Mouse (Mus musculus): ENCODE measurements around the gene Gse1. TPM values are rescaled to one million over a fixed set of nuclear protein-coding genes. Genes with fewer than 3 reads are reported as not detected.

Gse1 gene
- polyA plus RNA-seq, 1 experiment = 70.4 TPM

DNA sequence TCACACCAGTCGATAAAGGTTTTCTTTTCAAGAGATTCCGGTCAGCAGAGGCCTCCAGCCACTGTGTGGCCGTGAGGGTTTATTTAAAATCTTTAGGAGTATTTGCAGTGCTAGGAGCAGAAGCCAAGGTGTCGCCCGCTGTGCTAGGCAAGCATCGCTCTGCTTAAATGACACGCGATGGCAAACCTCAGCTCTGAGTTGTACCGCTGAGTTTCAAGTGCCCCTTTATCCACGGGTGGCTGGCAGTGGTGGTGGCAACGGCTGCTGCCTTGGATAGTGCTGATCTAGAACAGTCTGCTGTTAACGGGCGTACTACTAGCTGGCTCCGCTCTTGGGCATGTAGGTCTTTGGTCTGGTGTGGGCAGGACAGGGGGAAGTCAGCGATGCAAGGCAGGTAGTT, 62.4 kb downstream of the Gse1 start:
- peak; percentile 70 for DNase-seq (ENCODE audit: low read depth)
- no peak for TF ChIP-seq POLR2A (IDR thresholded peaks at IDR 0.05; ENCODE audit: borderline replicate concordance, extremely low read depth, insufficient read depth, insufficient read length, poor library complexity, severe bottlenecking)
- no peak for TF ChIP-seq CTCF (IDR thresholded peaks at IDR 0.05; ENCODE audit: borderline replicate concordance, extremely low read depth, insufficient read depth, insufficient read length)

DNA sequence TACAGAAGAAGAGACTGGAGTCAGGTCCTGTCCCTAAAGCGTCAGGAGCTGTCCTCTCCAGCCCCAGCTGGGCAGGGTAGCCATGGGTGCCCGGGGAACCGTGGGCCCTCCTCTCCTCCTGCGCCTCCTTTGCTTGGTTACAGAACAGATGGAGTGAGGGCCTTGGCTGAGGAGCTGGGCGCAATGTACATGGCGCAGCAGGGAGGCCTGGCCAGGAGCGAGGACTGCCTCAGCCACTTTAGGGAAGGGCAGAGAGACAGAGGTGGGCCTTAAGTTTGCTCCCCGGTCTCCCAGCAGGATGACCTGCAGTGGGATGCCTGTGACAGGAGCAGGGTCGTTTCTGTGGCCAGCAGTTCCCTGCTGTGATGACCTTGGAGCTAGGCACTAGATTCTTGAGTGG, 63.4 kb downstream of the Gse1 start:
- TF ChIP-seq CTCF (IDR thresholded peaks at IDR 0.05; ENCODE audit: borderline replicate concordance, extremely low read depth, insufficient read depth, insufficient read length) (no peak), POLR2A (IDR thresholded peaks at IDR 0.05; ENCODE audit: borderline replicate concordance, extremely low read depth, insufficient read depth, insufficient read length, poor library complexity, severe bottlenecking) (no peak)
- DNase-seq (ENCODE audit: low read depth) = no peak

DNA sequence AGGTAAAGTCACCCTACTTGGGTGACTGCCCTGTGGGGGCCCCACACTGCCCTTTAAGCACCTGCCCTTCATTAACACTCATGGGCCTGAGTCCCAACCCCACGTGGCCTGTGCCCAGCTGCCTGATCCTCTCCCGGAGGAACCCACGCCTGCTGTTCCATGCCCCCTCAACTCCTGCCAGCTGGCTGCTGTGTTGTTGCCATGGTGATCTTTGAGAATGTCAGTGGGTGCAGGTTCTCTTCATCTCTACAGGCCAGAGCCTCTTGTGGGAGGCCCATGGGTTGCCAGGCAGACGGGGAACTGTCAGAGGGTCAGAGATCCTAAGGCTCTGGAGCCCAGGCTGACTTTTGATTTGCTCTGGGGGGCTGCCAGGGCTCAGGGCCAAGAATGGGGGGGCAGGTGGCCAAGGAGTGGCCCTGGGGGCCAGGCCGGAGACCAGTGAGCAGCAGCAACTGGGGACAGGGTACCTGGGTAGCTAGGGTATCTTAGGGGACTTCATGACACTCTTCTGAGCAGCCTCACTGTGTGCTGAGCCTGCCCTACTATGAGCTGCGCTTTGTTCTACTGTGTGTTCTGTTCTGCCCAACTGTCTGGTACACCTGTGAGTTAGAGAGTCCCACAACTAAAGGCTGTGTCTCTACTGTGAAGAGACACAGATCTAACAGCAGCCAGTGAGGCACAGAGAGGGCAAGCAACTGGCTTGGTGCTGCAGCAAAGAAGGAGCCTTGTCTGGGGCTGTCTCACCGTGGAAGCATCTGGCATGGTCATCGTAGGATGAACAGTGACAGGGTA, 64.3 kb downstream of the Gse1 start:
- peak; percentile 92 for DNase-seq (ENCODE audit: low read depth)
- TF ChIP-seq POLR2A (IDR thresholded peaks at IDR 0.05; ENCODE audit: borderline replicate concordance, extremely low read depth, insufficient read depth, insufficient read length, poor library complexity, severe bottlenecking) = no peak
- TF ChIP-seq CTCF (IDR thresholded peaks at IDR 0.05; ENCODE audit: borderline replicate concordance, extremely low read depth, insufficient read depth, insufficient read length) = no peak

DNA sequence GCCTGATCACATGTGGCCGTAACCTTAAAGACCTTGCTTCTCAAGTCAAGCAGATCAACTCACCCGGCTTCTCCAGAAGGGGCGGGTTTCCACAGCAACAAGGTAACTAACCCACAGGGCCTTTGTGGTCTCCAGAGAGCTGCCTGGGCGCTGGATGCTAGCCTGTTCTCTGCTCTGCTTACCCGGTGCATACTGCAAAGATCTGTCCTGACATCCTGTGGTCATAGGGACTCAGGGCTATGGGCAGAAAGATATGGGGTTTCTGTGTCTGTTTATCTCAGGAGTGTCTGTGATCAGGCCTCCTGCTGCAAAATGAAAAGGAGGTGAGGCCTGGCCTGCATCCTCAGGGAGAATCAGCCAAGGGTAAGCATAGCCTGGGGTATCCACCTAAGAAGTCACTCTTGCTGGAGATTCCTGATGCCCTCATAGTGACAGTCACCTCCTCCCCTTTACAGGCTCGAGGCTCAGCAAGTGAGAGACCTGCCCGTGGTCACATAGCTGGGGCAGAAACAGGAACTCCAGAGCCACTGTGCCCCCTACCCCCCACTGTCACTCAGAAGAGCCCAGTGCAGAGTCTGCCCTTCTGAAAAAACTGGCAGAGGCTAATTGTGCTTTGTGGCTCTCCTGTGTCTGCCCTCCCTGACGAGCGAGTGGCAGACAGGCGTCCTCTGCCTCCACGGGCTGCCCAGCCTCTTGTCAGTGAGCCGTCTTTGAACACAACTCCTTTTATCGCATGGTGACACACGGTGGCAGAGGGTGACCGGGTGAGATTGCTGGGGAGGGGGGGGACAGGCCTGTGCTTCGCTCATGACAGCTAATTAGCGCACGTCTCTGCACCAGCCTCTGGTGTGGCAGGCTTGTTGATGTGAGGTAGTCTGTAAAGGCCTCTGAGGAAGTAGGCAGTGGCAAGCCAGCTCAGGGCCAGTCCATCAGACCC, 65.4 kb downstream of the Gse1 start:
- DNase-seq (ENCODE audit: low read depth) = peak; percentile 92

DNA sequence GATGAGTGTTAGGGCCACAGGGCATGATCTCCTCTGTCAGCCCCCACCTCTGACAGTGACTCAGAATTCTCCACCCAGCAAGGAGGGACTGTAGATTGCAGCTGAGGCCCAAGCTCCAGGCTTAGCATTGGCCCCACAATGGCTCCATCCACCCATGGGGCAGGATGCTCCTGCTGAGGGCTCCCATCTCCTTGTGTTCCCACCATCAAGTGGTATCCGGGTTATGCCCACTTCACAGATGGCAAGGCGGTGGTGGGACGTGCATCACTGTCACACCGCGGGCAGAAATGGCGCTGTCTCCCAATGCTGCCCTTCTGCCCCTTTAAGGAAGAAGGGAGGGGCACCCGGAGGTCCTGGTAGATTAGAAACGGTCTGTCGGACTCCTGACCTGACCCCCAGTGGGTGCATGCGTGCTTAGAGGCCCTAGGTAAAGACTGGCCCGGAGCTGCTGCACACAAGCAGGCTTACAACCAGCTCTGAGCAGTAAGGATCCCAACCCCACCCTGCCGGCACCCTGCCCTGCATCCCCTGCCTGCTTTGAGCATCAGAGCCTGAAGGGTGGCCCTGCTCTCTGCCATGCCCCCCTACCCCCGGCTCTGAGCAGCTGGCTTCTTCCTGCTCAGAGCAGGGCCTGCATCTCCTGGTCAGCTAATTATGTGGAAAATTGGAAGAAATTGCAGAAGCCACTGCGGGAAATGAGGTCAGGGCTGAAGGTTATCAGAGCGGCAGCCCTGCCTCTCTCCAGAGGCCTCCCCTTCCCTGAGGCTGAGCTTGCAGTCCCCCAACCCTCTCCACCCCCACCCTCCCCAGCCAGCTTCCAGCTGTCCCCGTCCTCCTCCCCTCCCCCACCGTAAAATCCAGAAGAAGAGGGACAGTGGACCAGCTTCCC, 67.0 kb downstream of the Gse1 start:
- DNase-seq (ENCODE audit: low read depth) = peak; percentile 85
- TF ChIP-seq POLR2A (IDR thresholded peaks at IDR 0.05; ENCODE audit: borderline replicate concordance, extremely low read depth, insufficient read depth, insufficient read length, poor library complexity, severe bottlenecking) (no peak), CTCF (IDR thresholded peaks at IDR 0.05; ENCODE audit: borderline replicate concordance, extremely low read depth, insufficient read depth, insufficient read length) (no peak)

More for the DNA sequence above, 65.4 kb downstream of the Gse1 start:
- TF ChIP-seq CTCF (IDR thresholded peaks at IDR 0.05; ENCODE audit: borderline replicate concordance, extremely low read depth, insufficient read depth, insufficient read length) = no peak
- TF ChIP-seq POLR2A (IDR thresholded peaks at IDR 0.05; ENCODE audit: borderline replicate concordance, extremely low read depth, insufficient read depth, insufficient read length, poor library complexity, severe bottlenecking) = no peak

DNA sequence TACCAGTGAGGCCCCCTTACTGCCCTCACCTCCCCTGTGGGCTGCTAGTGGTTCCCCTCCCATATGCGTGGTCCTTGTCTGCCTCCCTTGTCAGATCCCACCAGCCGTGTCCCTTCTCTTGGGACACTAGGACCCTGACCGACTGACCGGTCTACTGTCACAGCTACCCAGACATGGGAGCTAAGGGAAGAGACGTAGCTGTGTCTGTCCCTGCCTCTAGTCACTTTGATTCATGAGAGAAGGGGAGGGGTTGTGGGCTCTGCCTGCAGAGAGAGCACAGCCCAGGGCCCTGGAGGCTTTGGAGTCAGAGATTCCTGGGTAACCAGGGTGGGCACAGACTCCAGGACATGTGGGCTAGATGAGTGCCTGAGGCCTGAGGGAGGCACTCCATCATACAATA, 68.7 kb downstream of the Gse1 start:
- DNase-seq (ENCODE audit: low read depth) = no peak
- TF ChIP-seq POLR2A (IDR thresholded peaks at IDR 0.05; ENCODE audit: borderline replicate concordance, extremely low read depth, insufficient read depth, insufficient read length, poor library complexity, severe bottlenecking) (no peak), CTCF (IDR thresholded peaks at IDR 0.05; ENCODE audit: borderline replicate concordance, extremely low read depth, insufficient read depth, insufficient read length) (no peak)

DNA sequence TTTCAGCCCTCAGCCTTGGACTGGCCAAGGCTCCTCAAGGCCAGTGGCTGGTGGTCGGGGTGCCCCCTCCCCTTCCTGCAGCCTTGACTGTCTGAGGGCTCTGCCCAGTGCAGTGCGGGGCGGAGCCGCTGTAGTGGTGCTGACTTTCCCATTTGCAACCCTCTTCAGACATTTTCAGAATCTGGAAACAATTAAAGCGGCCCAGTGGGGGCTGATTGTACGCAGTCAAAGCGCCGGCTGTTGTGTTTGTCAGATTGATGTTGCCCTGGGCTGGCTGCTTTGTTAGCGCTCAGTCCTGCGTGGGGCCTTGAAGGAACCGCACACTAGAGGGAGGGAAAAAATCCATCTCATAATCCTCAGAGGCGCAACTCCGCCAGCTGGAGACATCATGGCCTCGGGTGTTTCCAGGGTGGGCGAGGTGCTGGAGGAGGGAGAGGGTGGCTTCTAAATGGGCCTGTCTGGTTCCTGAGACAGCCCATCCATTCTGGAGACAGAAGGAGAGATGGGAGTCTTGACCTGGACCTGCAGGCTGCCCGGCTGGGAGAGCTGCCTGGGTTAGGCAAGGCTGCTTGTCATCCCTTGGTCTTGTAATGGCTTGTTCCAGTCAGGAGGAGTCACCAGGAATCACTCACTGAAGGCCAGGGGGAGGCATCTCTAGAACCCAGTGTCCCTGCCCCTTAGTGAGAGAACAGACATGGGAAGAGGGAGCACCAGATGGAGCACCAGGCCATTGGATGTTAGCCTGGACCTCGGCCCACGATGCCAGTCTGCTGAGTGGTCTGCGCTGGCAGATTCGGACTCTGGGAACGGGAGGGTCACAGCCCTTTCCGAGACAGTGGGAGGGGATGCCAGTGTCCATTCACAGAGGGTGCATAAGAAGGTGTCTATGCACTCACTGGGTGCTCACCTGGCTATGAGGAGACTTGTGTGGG, 70.6 kb downstream of the Gse1 start:
- peak; percentile 89 for DNase-seq (ENCODE audit: low read depth)
- TF ChIP-seq CTCF (IDR thresholded peaks at IDR 0.05; ENCODE audit: borderline replicate concordance, extremely low read depth, insufficient read depth, insufficient read length) (no peak), POLR2A (IDR thresholded peaks at IDR 0.05; ENCODE audit: borderline replicate concordance, extremely low read depth, insufficient read depth, insufficient read length, poor library complexity, severe bottlenecking) (no peak)

DNA sequence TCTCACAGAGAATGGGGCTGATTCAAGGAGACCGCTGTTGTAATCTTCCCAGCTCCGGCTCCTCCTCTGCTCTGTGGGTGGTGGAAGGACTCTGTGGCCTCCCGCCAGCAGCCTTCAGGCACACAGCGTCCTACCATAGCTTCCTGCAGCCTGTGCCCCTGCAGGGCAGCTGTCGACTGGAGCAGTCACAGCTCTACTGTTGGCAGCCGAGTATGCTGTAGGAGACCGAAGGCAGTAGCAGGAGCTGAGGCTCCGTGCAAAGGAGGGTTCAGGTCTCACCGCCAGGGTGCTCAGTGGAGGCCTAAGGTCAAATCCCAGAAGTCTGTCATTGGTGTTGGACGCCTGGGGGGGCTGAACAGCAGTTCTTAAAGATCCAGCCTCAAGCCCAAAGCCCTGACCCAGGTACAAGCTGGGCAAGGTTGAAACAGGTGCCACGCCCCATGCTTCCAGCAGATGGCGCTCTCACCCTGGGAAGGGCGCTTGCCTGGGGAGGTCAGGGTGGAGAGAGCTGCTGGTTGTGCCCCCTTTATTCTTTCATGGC, 72.4 kb downstream of the Gse1 start:
- TF ChIP-seq CTCF (IDR thresholded peaks at IDR 0.05; ENCODE audit: borderline replicate concordance, extremely low read depth, insufficient read depth, insufficient read length) (peak; percentile 97), POLR2A (IDR thresholded peaks at IDR 0.05; ENCODE audit: borderline replicate concordance, extremely low read depth, insufficient read depth, insufficient read length, poor library complexity, severe bottlenecking) (no peak)
- DNase-seq (ENCODE audit: low read depth) = peak; percentile 85

DNA sequence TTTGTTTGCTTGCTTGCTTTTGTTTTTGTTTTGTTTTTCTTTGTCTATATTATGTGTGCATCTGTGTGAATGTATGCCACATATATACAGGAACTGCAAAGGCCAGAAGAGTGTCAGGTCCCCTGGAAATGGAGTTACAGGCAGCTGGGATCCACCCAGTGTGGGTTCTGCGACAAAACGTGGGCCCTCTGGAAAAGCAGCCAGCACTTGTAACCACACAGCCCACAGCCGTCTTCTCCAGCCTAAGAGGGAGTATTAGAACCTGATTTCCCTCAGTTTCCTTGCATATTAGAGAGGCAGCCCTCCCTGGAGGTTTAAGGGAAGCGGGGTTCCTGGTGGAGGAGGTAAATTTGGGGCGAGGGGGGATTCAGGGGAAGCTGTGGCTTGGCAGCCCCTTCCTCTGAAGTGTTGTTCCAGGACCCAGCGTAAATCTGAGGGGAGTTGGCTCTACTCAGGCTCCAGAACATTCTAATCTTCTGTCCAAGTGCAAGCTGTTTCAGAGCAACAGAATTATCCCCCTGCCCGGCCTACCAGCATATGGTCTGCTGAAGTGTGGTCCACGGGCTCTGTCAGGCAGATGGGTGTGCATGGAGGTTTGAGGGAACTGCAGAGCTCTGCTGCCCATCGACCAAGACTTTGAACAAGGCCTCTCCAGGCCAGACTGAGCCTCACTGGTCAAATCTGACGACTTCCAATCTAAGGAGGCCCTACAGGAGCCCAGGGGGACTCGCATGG, 74.9 kb downstream of the Gse1 start:
- no peak for TF ChIP-seq CTCF (IDR thresholded peaks at IDR 0.05; ENCODE audit: borderline replicate concordance, extremely low read depth, insufficient read depth, insufficient read length)
- TF ChIP-seq POLR2A (IDR thresholded peaks at IDR 0.05; ENCODE audit: borderline replicate concordance, extremely low read depth, insufficient read depth, insufficient read length, poor library complexity, severe bottlenecking) = no peak
- peak; percentile 61 for DNase-seq (ENCODE audit: low read depth)

All from brain, embryonic 14.5 days (tissue).